Mouse (Mus musculus) left cerebral cortex, postnatal 25 days (tissue): ENCODE measurements at regions not wholly inside any gene's neighbourhood (a gene's known extent, or its start where the extent isn't known, plus 50 kb on each side); places are given as distances from the start of the nearest gene placed in this dataset.
A peak's percentile ranks its signal among the peaks of the same experiment; 100 is the strongest.

Experiments
- DNase-seq, 2 experiments: peaks; one replicate each; pipeline ENCODE4 v3.0.0; 2022; ENCODE audit warnings: low spot score in 2 of 2, mixed read lengths in 1 of 2
- intact Hi-C: fragments of 180-260 bp; cut with DNase I; formaldehyde crosslinking; loops from one replicate; pipeline ENCODE4 v1.15.1; 2025

GRCm38 (mm10) chr13:28720169-28720568, 233.3 kb downstream of the Sox4 start:
- intact Hi-C loops = loop anchor here (5.0 kb wide), 1 partner anchor 232 kb away; the partner anchor contains the start of gene Sox4
- peak; percentile 21 to 38 for DNase-seq

GRCm38 (mm10) chr13:28718868-28719265, 234.6 kb downstream of the Sox4 start:
- intact Hi-C loops = loop anchor here (2.0 to 5.0 kb wide), 2 partner anchors 40 to 302 kb away; no protein-coding TSS in a partner anchor
- DNase-seq = peak in 1 of 2 experiments; percentile 42

GRCm38 (mm10) chr13:28718169-28718867, 235.2 kb downstream of the Sox4 start:
- intact Hi-C loops = loop anchor here (2.0 to 5.0 kb wide), 2 partner anchors 40 to 301 kb away; no protein-coding TSS in a partner anchor
- DNase-seq = peak in 1 of 2 experiments; percentile 15

GRCm38 (mm10) chr13:28717404-28717803, 236.1 kb downstream of the Sox4 start:
- peak in 1 of 2 experiments; percentile 33 for DNase-seq
- intact Hi-C loops = loop anchor here (5.0 kb wide), 1 partner anchor 300 kb away; no protein-coding TSS in a partner anchor

GRCm38 (mm10) chr13:28709966-28710365, 243.5 kb downstream of the Sox4 start:
- intact Hi-C loops = no loop called here
- DNase-seq = no peak

DNA sequence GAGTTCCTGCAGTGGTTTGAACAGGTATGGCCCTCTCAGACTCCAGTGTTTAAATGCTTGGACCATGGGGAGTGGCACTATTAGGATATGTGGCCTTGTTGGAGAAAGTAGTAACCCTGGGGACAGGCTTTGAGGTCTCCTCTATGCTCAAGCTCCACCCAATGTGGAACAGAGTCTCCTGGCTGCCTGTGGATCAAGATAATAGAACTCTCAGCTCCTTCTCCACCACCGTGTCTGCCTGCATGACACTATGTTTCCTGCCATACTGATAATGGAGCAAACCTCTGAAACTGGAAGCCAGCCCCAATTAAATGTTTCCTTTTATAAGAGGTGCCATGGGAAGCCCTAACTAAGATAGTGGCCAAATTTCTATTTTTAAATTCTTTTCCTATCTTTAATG, 252.2 kb downstream of the Sox4 start:
- intact Hi-C loops = no loop called here
- DNase-seq = no peak

DNA sequence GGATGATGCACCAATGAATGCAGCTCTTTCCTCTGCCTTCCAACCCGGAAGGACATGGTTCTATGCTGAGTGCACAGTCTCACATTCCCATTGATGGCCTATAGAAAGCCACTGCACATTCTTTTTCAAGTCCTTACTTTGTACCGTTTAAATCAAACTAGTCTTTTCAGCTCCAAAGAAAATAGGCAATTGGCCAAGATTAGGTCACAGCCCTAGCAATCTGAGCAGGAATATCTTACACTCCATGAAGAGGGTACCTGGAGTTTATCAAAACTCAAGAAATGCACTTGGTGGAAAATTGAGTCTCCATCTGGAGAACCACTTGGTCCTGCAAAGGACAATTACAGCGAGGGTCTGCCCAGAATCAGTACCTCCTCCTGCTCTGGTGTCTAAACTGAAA, 253.4 kb downstream of the Sox4 start:
- intact Hi-C loops = no loop called here
- DNase-seq = no peak

DNA sequence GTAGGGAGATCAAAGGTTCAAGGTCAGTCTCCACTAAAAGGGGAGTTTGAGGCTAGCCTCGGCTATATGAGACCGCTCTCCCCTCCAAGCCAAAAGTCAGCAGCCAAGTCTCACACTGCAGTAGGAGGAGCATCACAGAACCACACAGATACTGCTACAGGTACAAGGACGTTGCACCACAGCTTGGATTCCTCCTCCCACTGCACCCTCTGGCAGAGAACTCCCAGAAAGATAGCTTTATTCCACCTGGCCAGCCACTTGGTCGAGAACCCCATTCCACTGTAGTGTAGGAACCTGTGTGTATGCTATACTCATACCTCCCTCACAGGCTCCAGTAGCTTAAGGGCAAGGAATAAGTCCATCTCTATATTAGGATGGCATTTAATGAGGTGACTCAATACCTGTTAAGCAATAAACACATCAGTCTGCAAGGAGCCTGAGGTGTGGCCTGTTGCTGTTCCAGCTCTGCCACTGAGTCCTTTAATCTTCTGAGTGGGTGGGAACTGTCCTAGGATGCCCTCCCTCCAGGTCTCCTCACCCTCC, 254.0 kb downstream of the Sox4 start:
- intact Hi-C loops = no loop called here
- DNase-seq = no peak

GRCm38 (mm10) chr13:28697796-28698678, 255.5 kb downstream of the Sox4 start:
- intact Hi-C loops = no loop called here
- no peak for DNase-seq

DNA sequence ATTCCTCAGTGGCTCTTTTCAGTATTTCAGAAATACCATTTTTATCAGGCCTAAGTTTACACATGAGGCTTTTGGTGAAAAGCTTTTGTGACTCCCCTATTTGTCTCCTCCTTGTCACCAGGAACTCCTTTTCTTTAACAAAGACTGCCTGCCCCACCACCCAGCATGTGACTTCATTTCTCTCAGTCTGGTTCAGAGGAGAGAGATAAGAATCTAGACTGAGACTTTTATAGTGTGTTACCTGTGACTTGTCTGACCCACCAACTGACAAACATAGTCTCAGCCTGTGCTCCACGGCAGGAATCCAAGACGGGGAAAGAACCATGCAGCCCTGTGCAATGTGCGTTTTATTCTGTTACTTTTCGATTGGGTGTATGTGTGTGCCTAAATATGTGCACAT, 260.4 kb downstream of the Sox4 start:
- DNase-seq = no peak
- intact Hi-C loops = no loop called here

DNA sequence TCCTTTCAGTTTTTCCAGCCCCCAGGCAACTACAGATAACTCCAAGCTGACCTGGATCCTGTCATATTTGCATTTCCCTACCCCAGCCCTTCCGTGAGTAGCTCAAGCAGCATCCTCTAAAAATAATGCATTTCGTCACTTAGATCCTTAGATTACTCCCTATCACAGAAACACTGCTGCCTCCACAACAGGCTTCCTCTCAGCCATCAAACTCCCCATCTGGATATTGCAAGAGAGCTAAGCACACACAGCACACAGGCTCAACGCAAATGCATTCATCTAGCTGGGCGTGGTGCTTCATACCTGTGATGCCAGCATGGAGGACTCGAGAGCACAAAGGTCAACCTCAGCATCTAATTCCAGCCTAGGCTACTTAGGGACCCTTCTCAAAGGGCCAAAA, 260.9 kb downstream of the Sox4 start:
- DNase-seq = peak; percentile 12 to 77
- intact Hi-C loops = no loop called here

- peak in 1 of 2 experiments; percentile 11 for DNase-seq
- intact Hi-C loops = no loop called here
These were observed 262.9 kb downstream of the Sox4 start for GRCm38 (mm10) chr13:28690511-28691160.

DNA sequence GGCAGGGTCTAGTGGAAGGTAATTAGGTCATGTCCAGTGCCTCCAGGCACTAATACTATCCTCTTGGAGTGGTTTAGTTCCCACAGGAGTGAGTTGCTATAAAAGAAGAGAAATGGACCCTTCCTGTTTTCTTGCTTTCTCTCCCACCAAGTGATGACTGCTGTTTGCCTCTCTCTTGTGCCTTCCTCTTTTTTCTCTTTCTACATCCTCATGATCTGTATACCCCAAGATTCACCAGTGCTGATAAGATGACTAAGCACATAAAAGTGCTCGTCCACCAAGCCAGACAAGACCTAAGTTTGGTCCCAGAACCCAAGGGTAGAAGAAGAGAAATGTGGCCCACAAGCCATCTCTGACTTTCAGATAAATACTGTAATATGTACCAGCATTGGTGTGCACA, 265.7 kb downstream of the Sox4 start:
- no peak for DNase-seq
- intact Hi-C loops = no loop called here

- intact Hi-C loops = no loop called here
- DNase-seq = no peak
These were observed 269.2 kb downstream of the Sox4 start for GRCm38 (mm10) chr13:28684311-28684710.

DNA sequence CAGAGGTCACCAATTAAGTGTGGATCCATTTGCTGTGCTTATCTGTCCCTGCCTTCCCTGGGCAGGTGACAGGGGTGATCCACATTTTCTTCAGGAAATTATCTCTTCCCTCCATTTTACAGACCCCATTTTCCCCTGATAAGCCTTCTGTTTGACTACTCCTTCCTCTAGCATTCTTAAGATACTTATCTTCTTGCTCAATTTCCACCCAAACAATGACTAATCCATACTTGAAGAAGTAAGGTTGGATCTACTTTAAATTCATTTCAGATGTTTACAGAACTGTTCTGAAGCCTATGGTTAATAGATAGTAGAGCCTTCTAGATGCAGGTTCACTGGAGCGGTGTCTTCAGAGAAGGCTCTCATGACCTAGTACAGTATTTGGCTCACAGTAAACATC, 273.2 kb downstream of the Sox4 start:
- DNase-seq = no peak
- intact Hi-C loops = no loop called here

- DNase-seq = no peak
These were observed 279.9 kb downstream of the Sox4 start for GRCm38 (mm10) chr13:28673622-28674021.

DNA sequence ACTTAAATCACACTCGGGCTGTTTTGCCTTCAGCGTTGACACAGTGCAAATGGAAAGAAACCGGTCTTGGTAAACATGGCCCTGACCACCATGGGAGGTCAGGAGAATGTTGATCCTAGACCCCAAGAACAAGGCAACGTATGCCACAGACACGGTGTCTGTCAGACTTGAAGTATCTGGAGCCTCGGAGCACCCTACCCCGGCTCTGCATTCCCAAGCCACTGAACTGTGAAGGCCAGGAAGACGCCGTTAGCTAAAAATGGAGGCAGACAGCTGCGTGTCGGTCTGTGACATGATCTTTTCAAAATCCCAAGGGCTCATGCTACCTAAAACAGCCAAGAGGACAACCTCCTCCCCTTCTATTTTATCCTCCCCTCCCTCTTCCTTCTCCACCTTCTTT, 282.0 kb downstream of the Sox4 start:
- intact Hi-C loops = no loop called here

More at GRCm38 (mm10) chr13:28673622-28674021, 279.9 kb downstream of the Sox4 start:
- intact Hi-C loops = no loop called here

GRCm38 (mm10) chr13:28669832-28670585, 283.5 kb downstream of the Sox4 start:
- intact Hi-C loops = no loop called here
- no peak for DNase-seq

More for the DNA sequence above, 282.0 kb downstream of the Sox4 start:
- DNase-seq = no peak

DNA sequence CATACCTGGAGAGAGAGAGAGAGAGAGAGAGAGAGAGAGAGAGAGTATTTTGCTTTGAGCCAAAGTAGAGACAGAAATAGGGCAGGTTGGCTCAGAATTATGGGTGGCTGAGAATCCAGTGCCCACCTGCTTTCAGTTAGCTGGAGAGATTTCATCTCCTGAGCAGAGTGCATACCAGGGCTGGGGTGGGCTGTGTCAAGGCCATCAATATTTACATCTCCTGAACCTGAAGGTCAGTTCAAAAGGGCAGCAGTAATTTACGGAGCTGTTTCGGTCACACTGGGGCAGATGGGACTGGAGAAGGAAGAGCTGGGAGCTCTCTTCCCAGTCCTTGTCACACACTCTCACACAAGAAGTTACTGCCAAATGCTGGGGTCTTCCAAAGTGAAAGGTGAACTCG, 286.7 kb downstream of the Sox4 start:
- intact Hi-C loops = no loop called here
- DNase-seq = no peak
